Mouse (Mus musculus): ENCODE results near the gene Sh3pxd2a.

Gene Sh3pxd2a

DNA sequence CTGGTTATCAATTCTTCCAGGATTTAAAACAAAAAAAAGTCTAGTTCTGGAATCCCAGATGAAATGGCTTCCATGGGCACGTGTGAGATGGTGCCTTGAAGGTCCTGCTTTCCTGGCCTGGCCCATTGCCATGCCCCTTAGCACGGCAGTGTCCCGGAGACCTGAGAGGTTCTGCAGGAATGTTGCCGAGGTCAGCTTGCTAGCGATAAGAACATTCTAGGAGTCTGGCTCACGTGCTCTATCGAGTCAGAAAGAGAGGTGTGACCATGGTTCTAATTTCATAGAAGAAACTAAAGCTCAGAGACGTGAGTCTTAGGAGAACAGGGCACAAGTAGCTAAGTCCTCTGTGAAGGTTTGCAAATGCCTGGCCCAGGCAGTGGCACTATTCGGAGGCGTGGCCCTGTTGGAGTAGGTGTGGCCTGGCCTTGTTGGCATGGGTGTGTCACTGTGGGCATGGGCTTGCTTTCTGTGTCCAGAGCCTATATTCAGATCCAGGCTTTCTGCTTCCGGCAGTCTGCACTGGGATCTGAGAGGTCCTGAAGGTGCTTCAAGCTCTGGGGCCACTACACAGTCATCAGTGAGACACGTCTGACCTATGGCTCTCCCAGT lies 96.8 kb downstream of the Sh3pxd2a start:
- peak in 1 of 2 experiments; percentile 34 for DNase-seq

- DNase-seq: peak; percentile 93 to 96
These were observed 97.6 kb downstream of the Sh3pxd2a start for GRCm38 (mm10) chr19:47366576-47366975.

GRCm38 (mm10) chr19:47363086-47363668 lies 101.0 kb downstream of the Sh3pxd2a start:
- no peak for DNase-seq

DNA sequence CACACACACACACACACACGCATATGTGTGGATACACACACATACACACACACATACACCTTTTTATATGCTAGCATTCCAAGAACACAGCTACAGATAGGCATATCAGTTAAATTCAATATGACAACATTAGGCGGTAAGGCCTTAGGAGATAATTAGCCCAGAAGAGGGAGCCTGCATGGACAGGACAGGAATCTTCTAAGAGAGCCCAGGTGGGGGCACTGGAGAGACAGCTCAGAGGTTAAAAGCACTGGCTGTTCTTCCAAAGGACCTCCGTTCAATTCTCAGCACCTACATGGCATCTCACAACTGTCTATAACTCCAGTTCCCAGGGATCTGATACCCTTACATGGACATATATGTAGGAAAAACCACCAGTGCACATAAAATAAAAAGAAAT lies 103.3 kb downstream of the Sh3pxd2a start:
- no peak for DNase-seq

GRCm38 (mm10) chr19:47360017-47360416 lies 104.2 kb downstream of the Sh3pxd2a start:
- no peak for DNase-seq

DNA sequence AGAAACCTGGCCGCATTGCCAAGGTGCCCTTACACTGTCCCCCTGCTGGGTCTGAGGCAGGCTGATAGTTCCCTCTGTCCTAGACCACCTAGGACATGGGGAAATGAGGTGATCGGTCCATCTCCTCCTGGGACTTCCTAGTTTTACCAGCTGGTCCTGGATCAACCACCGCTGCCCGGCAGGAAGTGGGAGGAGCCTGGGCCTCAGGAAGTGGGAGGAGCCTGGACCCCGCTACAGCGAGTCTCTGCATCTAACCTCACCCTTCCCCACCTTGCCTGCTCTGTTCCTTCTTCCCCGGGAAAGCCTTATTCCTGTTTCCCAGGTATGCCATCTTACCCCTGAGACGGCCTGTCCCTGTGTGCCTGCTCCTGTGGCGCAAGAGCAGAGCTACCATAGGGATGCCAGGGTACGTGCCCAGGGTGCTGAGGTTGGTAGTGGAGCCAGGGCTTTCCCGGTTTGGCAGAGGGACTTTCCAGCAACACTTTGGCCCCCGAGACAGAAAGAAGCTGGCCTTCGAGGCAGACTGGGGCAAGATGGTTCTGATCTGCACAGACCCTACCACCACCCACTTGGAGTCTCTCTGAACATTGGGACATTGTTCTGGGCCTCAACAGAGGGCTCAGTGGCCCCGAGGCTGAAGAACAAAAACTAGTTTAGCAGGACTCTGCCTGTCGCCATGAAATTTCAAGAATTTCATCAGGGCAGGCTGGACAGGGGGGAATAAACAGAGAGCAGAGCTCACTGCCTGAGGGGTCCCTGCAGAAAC lies 104.9 kb downstream of the Sh3pxd2a start:
- DNase-seq: no peak

DNA sequence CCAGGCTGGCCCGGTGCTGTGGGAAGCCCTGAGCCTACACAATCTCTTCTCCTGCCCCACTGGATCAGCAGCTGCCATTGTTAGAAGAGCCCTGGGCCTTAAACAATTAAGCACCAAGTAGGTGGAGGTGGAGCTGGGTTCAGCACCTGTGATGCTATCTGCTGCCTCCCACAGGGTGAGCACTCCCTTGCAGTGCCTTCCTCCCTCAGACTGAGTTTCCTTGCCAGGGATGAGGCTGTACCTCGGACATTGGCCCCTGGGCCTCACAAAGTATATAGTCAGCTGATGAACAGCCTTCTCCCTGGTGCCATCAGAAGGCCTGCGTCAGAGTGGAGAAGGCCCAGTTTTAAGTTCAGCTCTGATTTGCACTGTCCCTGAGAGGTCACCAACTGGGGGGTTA lies 106.9 kb downstream of the Sh3pxd2a start:
- DNase-seq: no peak

- peak; percentile 91 for DNase-seq
These were observed 107.9 kb downstream of the Sh3pxd2a start for GRCm38 (mm10) chr19:47356188-47356857.

DNA sequence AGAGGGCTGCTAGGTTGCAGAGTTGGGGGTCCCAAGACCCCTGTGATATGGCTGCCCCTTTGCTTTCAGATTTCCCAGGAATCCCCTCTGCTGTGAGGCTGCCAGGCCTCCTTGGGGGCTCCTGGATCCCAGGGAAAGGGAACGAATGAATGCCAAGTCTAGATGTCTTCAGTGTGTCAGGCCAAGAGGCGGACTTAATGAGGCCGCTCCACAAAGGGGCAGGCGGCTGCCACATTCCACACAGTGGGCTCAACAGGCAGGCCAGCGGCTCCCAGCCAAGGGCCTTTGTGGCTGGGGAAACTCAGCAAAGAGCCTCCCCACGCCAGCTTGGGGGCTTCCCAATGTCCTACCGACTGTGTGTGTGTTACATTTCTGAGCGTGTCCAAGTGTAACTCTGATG lies 109.7 kb downstream of the Sh3pxd2a start:
- DNase-seq: no peak

- no peak for DNase-seq
These were observed 115.2 kb downstream of the Sh3pxd2a start for GRCm38 (mm10) chr19:47349043-47349442.

DNA sequence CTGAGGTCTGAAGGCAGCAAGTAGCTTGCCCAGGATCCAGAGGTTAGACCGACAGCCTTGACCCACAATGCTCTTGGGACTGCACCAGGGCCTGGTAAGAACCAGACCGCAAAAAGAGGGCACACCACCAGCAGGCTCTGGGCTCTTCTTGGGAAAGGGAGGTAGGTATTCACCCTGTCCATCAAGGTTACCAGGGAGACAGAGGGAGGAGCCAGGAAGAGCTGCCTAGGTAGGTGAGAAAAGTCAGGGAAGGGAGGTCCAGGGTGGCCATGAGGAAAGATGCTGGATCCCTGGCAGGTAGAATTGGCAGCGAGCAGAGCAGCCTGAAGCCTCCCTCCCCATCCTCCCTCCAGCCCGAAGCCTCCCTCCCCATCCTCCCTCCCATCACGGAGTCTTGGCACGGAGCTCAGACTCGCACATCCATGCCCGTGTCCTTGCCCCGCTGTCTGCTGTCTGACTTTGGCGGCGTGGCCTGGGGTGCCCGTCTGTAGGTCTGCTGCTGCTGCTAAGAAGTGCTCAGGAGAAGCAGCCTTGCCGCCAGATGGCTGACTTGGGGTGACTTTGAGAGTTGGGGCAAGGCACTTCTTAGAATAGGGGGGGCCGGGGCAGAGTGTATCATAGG lies 115.7 kb downstream of the Sh3pxd2a start:
- peak; percentile 60 to 71 for DNase-seq

DNA sequence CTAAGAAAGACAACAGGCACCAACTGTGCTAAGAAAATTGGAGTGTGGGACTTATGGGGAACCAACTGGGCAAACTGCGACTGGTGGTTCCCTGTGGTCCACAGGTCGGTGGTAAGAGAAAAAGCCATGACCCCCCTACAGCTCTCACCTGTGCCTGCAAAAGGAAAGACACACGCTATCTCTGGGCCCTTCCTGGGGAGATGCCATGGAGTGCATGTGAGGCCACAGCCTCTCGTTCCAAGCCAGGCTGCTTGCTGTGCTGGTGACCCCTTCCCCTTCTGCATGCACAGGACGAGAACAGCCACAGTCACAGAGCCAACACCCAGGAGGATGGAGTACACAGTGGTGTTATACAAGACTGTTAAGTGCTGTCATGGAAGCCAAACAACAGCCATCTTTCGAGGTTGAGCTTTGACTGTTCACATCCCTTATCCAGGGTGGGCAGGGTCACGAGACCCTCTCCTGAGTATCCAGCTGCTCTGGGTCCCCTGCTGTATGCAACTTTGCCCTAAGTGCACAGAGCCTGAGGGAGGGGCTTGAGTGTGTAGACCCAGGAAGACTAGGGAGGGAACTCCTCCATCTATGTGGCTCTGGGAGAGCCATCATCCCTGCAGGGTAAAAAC lies 117.1 kb downstream of the Sh3pxd2a start:
- no peak for DNase-seq

DNA sequence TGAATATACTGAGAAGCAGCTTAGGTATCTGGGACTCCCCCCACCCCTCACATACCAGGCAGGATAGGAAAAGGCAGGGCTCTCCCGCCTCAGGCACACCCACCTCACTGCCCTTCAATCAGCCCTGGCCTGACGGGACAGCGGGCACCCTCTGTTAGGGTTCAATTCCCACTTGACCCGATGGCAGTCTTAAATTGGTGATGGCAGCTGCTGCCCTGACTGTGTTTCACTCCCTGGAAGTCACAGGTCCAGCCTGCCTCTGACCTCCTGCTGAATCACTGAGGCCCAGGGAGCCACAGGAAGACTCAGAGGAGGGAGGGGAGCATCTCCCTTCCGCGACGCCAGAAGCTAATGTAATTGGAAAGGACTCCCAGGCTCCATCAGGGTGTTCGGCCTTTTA lies 117.6 kb downstream of the Sh3pxd2a start:
- DNase-seq: no peak

DNA sequence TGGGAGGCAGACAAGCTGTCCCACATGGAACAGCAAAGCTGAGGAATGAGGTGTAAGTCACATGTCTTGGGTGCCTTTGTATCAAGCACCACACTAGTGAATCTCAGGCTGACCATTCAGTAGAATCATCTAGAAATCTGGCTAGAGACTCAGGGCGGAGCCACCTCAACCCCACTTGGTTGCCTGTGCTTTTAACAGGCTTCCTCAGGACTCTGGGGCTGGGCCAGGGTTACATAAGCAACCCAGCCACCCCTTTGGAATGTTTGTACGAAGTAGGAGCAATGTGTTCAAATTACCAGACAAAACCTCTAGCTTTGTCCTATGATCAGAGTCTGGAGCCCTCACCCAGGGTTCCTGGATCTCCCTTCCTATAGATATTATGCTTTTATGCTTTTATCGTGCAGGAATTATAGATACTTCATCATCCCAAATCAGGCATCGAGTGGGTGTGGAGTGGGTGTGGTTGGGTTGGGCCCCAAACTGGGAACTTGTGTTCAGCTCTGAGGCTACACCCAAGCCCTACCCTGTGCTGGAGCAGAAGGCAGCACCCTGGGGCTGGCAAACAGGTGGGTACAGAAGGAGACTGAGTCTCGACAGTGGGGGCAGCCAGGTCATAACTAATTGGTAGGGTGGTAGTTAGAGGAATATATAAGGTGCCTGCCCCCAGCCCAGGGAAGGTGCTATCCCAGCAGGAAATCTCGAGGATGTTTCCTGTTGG lies 118.2 kb downstream of the Sh3pxd2a start:
- DNase-seq: no peak

DNA sequence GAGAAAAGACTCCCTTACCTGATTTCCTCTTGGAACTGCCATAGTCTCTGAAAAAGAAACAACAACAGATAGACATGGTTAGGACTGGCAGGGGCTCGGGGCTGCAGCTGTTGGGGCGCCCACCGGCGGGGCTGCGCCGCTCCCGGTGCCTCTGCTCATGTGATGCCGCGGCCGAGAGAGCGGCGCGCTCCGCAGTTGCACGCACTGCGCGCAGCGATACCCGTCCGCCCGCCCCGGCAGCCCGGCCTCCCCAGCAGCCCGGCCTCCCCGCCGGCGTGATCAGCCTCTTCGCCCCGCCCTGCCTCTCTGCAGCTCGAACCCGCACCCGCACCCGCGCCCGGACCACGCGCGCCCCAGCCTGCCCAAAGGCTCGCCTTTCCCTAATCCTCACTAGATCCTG lies 120.8 kb downstream of the Sh3pxd2a start:
- DNase-seq: no peak

GRCm38 (mm10) chr19:47339165-47339564 lies 125.0 kb downstream of the Sh3pxd2a start:
- DNase-seq: peak; percentile 93 to 95

GRCm38 (mm10) chr19:47338396-47339164 lies 125.6 kb downstream of the Sh3pxd2a start:
- DNase-seq: no peak

DNA sequence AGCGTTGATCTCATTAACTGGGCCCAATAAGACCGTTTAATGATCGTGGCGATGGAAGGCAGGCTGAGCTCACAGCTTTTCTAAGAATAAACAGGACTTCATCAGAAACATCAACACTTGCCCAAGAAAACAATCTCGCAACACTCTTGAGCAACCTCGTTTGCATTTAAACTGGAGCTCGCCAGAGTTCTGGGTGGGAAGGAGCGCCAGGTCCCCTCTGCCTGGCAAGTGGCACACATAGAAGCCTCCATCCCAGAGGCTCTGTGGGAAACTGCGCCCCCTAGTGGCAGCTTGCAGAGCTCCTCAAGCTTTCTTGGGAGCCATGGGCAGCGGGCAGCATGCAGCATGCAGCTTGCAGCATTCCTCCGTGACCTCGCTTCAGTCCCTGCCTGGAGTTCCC lies 126.5 kb downstream of the Sh3pxd2a start:
- DNase-seq: peak; percentile 97 to 99

DNA sequence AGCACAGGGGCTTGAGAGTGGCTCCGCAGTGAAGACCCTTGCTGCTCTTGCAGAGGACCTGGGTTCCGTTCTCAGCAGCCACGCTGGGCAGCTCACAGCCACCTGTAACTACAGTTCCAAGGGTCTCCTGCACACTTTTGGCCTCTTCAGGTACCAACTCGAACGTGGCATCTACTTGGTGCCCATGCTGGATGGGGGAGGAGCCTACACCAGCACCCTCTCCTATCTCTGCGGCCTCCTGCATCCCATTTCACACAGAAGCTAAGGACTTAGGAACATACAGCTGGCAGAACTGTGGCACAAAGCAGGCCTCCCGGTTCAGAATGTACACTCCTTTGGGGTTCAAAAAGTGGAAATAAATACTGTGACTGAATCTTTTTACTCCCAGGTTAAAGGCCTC lies 127.0 kb downstream of the Sh3pxd2a start:
- DNase-seq: no peak

- DNase-seq: no peak
These were observed 128.9 kb downstream of the Sh3pxd2a start for GRCm38 (mm10) chr19:47335262-47335661.

DNA sequence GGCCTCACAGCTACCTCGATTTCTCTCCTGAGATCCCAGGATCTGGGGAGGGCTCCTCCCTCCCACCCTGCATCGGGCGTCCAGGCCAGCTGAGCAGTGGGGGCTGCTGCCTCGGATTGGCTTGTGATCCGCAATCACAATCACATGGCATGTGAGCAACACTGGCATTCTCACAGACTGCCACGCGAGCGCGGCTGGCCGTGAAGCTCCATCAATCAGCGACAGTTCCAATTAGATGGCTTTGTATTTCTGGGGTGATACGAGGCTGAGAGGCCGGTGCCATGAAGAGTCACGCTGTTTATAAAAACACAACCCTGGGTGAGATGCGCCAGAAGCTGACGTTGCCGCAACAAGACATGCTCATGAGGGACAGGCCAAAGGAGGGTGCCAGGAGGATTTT lies 129.5 kb downstream of the Sh3pxd2a start:
- no peak for DNase-seq

Measured in cerebellum, postnatal 14 days (tissue).